Mouse (Mus musculus): ENCODE results near the gene Eng.

- TF ChIP-seq CTCF (IDR thresholded peaks at IDR 0.05; ENCODE audit: control insufficient read depth, insufficient read depth, insufficient read length), result no peak
- no peak for TF ChIP-seq MAX (IDR thresholded peaks at IDR 0.05)
Measured at GRCm38 (mm10) chr2:32627266-32628043, 18.9 kb upstream of the Eng start.

Measured in C2C12 (cell line).